Mouse (Mus musculus) lung, postnatal 0 days (tissue): ENCODE measurements around the gene Dclre1b.

ENCODE experiments used
- CTCF ChIP-seq: IDR thresholded peaks from 2 replicates; pipeline ENCODE4 v1.5.1; 2016; ENCODE audit warnings: antibody characterized with exemption, mild to moderate bottlenecking
- EP300 ChIP-seq: IDR thresholded peaks from 2 replicates; pipeline ENCODE4 v1.6.1; 2016; ENCODE audit warnings: antibody characterized with exemption, mild to moderate bottlenecking, control low read depth

DNA sequence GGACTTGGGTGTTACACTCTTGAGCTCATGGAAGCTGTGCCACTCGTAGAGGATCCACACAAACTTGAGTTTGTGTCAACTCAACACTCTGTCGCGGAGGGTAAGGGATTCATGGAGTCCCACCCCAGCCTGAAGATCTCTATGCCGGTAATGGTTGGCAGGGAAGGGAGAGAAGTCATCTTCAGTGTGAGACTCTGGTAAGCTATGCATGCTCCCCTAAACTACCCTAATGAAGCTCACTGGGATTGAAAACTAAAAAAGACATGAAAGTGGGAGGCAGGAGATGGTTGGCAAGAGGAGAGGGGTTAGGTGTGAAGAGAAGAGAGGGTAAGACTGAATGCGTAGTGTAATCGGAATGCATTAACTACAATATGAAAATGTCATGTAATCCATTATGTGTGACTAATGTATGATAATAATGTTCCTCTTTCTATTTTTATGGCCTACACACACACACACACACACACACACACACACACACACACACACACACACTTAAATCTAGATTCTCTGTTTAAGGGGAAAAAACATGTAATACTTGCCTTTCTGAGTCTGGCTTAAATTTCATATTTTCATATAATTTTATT is 48.8 kb upstream of the Dclre1b start:
- TF ChIP-seq CTCF (no peak), EP300 (no peak)
